Mouse (Mus musculus) adrenal gland (tissue): Measurements from ENCODE around the gene Olfr15.

Source experiments
- intact Hi-C: fragments of 180-260 bp; cut with DNase I; formaldehyde crosslinking; loops from one replicate; pipeline ENCODE4 v1.15.1; 2025

Olfr15 gene

DNA sequence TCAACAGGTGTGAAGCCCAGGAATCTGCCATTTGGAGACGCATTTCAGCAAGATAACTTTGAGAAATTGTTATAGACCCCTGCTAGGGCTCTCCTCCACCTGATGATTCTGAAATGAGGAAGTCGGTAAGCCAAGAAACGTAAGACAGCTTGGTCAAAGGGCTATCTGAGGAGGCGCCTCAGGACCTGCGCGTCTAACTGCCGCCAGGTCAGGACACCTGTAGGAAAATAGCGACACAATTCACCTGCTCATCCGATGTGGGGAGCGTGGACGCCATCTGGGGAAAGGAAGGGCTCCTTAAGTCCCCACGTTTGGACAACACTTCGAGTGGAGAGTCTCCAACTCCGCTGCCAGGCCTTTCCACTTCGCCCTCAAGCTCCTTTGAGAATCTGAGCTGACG lies 41.1 kb downstream of the Olfr15 start:
- intact Hi-C loops: no loop called here

DNA sequence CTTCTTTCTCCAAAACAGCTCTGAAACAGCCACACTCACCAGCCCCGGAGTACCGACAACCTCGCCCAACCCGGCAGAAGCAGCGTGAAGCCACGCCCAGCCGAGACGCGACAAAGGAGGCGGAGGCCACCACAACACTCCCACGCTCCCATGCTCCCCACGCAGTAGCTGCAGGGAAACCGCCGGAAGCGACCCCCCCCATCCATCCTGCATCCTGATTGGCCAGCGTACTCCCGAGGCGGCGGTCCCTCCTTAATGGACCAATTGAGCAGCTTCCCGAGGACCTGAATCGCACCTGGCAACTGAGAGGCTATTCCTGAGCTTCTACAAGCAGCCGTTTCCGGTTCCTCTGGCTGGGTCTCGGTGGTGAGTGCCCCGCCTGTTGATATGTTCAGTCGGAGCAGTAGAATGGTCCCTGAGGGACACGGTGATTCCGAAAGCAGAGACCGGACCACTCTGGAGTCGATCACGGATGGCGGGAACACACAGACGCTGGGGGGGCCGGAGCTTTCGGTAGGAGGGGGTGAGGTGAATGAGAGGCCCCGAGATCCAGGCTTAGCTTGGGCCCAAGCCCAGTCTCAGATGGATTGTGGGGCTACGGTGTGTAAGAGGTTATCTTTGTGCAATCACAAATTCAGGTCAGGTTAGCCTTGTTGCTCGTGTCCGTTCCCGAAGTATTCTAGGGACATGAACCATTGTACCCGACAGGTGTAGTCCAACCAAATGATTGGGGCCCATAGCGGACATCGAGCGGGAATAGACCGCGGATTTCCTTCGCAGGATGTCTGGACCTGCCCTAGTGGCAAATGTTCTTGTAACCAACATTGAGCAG lies 41.8 kb downstream of the Olfr15 start, which contains the start of gene Naa60:
Naa60 (plus strand) TSS at position 160 of the 832 bp plus-strand sequence.
- intact Hi-C loops: no loop called here

DNA sequence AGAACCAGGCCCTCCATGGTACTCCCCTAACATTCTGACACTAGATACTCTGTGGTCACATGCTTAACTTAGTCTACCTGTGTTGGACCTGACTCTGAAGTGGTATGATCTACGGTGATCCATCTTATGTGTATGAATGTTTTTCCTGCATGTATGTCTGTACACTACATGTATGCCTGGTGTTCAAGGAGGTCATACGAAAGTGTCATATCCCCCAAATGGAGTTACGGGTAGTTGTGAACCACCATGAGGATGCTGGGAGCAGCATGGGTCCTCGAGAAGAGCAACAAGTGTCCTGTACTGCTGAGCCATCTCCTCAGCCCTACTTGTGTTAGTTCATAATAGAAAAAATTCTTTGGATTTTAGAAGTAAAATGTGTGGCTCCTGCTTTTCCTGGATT lies 45.7 kb downstream of the Olfr15 start:
- intact Hi-C loops: no loop called here

DNA sequence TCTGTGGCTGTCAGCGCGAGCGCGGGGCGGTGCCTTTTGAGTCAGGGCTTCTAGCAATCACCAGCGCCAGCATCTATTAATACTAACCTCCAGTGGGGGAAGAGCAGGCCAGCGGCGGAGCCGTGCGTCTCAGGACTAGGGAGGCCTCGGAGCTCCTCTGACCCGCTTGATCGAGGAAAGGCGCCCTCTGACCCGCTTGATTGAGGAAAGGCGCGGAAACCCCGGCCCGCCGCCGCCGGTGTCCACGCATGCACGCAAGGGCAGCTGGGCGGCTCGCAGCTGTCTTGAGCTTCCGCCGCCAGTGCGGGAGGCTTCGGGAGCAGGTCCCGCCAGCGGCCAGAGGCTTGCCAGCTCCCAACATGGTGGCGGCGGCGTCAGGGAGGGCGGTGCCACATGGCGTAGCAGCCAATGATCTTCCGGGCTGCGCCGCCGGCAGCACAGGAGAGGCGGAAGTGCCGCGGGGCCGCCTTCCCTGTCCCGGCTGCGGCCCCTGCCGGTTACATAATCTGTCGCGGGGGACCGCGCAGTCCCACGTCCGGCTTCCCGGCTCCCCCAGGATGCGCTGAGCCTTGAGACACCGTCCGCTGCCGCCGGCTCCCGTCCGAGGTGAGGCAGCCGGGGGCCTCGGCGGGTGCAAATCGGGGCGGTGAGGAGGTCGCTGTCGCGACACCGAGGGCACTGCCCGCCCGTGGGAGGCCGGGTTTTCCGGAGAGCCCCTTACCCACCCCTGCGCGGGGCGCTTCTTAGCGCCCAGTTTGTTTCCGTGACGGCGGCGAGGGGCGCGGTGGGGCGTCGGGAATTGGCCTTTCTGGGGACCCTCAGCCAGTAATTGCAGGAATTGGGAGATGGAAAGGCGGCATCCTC lies 53.8 kb downstream of the Olfr15 start, which contains the start of the genes Zfp597 and Gm20695:
Zfp597 (minus strand) TSS at position 361 of the 864 bp plus-strand sequence.
Gm20695 (plus strand) TSS at position 448 of the 864 bp plus-strand sequence.
- intact Hi-C loops: loop anchor here (1.0 kb wide), 1 partner anchor 37 kb away; the partner anchor contains the start of gene Zfp174

DNA sequence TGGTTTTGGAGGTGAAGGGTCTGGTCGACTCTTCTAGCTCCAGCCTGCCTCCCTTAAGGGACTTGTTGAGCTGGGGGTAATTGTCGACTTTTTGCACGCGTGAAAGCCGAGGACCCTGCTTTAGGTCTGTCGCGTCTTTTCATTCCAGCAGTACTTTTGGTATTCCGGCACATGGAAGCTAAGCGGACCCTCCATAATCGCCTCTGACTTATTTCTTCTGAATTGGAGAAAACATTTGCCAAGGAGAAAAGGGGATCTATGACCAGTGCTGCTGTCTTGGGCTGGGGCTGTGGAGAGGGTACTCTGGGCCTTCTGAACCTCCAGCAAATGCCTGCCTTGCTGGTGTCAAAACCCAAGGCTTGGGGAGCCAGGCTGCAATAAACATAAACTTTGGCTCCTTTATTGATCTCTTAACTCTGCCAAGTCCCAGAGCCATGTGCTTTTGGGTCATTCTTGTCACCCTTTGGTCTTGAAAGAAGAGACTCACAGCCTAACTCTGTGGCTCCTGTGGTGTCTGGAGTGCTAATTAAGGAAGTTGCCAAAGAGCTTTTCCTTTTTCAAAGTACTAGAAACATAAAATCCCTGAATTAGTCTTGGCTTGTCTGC lies 54.5 kb downstream of the Olfr15 start:
- intact Hi-C loops: no loop called here

DNA sequence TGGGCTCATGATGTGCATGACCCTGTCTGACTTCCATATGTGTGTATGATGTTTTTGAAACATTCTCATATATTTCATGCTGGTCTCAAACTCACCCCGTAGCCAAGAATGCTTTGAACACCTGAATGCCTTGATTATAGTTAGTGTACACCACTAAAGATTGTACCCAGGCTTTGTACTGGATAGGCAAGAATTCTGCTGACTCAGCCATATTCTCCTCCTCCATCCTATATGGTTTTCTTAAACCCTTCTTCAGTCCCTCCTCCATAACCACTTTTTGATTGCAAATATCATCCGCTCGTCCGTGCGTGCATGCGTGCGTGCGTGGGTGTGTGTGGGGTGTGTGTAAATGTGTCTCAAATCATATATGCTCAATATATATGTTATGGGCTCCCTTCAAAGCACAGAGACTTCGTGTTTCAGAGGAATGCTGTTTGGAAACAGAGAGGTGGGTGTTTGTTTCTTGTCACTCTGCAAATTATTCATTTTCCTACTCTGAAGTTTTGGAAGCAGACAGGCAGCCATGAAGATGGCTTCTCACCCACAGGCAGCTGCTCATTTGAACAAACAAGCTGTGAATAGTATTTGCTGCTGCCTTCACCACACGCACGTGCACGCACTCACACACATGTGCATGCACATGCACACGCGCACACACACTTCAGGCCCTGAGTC lies 61.1 kb downstream of the Olfr15 start:
- intact Hi-C loops: no loop called here

DNA sequence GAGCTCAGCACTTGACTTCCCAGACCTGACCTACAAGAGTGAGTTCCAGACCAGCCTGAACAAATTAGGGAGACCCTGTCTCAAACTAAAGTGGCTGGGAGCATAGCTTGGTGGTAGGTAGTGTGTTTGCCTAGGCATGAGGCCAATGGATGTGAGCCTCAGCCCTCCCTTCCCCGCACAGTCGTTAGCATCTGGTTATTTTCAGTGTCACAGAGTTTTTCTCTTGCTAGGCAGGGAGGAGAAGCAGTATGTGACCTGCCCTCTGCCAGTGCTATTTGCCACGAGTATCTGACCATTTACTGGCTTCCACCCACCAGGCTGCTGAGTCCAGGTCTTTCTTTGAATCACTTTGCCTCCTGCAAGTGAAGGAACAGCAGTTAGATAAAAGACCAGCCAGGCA lies 63.1 kb downstream of the Olfr15 start:
- intact Hi-C loops: no loop called here
